ENCODE assay signal across 23 mouse cellular contexts in genomic region chr16:69105331-69105730, GRCm38 (mm10).
DNase-seq lines count a peak whose midpoint lies in the region; ATAC-seq and TF ChIP-seq lines count a peak whose summit lies in the region.
"Had no signal": no experiment of that assay in that cellular context is flagged by ENCODE, and none has a peak within 500 bp of the region (broad histone marks: within the 10 kb centered on the region; RNA-seq: fewer than 3 reads in every experiment).

No protein-coding gene starts in this region.

- H3K27ac ChIP-seq in hindbrain, postnatal 0 days: no peak overlapping the region
- no peak overlapping the region for H3K27ac ChIP-seq in hindbrain, embryonic 12.5 days
- no peak overlapping the region for H3K27ac ChIP-seq in midbrain, postnatal 0 days (ENCODE audit: low read depth, low read length)
- no peak overlapping the region for H3K27ac ChIP-seq in midbrain, embryonic 10.5 days (replicated peaks)
- H3K27ac ChIP-seq: embryonic facial prominence, embryonic 10.5 days; embryonic facial prominence, embryonic 12.5 days; forebrain, embryonic 13.5 days; forebrain, embryonic 15.5 days had no signal

- H3K4me2 ChIP-seq in hindbrain, postnatal 0 days (ENCODE audit: low read depth, low read length): no peak overlapping the region
- no peak overlapping the region for H3K4me2 ChIP-seq in hindbrain, embryonic 12.5 days (replicated peaks)
- no peak overlapping the region for H3K4me2 ChIP-seq in midbrain, postnatal 0 days (ENCODE audit: low read depth, low read length, poor library complexity, severe bottlenecking)
- H3K4me2 ChIP-seq: embryonic facial prominence, embryonic 12.5 days; forebrain, embryonic 13.5 days; forebrain, embryonic 15.5 days had no signal

- H3K9ac ChIP-seq in hindbrain, postnatal 0 days (replicated peaks; ENCODE audit: low read length): no peak overlapping the region
- no peak overlapping the region for H3K9ac ChIP-seq in hindbrain, embryonic 12.5 days
- no peak overlapping the region for H3K9ac ChIP-seq in midbrain, postnatal 0 days (replicated peaks; ENCODE audit: low read length, poor library complexity, severe bottlenecking)
- H3K9ac ChIP-seq: embryonic facial prominence, embryonic 12.5 days; forebrain, embryonic 13.5 days; forebrain, embryonic 15.5 days; forebrain, postnatal 0 days had no signal

- WGBS in hindbrain, postnatal 0 days: 88% methylated on average over 5 of the region's 5 CpGs
- WGBS in hindbrain, embryonic 12.5 days: 92% methylated on average over 5 of the region's 5 CpGs
- WGBS in midbrain, postnatal 0 days: 95% methylated on average over 5 of the region's 5 CpGs
- 92% methylated on average over 5 of the region's 5 CpGs for WGBS in midbrain, embryonic 10.5 days

- H3K4me3 ChIP-seq in hindbrain, postnatal 0 days (ENCODE audit: low read length): no peak overlapping the region
- no peak overlapping the region for H3K4me3 ChIP-seq in hindbrain, embryonic 12.5 days
- H3K4me3 ChIP-seq in midbrain, postnatal 0 days (ENCODE audit: low read depth, low read length): no peak overlapping the region
- H3K4me3 ChIP-seq in midbrain, embryonic 10.5 days: no peak overlapping the region
- H3K4me3 ChIP-seq: embryonic facial prominence, embryonic 10.5 days; embryonic facial prominence, embryonic 12.5 days; forebrain, embryonic 13.5 days; forebrain, embryonic 15.5 days had no signal

- no peak for ATAC-seq in hindbrain, postnatal 0 days
- ATAC-seq in hindbrain, embryonic 12.5 days (ENCODE audit: low FRiP score): no peak
- ATAC-seq in midbrain, postnatal 0 days (ENCODE audit: low FRiP score): no peak
- ATAC-seq: activated CD4-positive, CD25-positive, alpha-beta regulatory T cell, adult 4 months; CD4-positive, CD25-positive, alpha-beta regulatory T cell, adult 4 months; forebrain, embryonic 13.5 days; forebrain, embryonic 15.5 days; forebrain, postnatal 0 days; Patski had no signal

- no peaks in the 10 kb centered on the region for H3K27me3 ChIP-seq in hindbrain, postnatal 0 days (ENCODE audit: insufficient read depth, low read length)
- H3K27me3 ChIP-seq in hindbrain, embryonic 12.5 days: no peaks in the 10 kb centered on the region
- no peaks in the 10 kb centered on the region for H3K27me3 ChIP-seq in midbrain, postnatal 0 days (ENCODE audit: insufficient read depth, low read length)
- no peaks in the 10 kb centered on the region for H3K27me3 ChIP-seq in midbrain, embryonic 10.5 days (ENCODE audit: low read depth, poor library complexity, severe bottlenecking)
- H3K27me3 ChIP-seq: CH12.LX; embryonic facial prominence, embryonic 12.5 days; forebrain, embryonic 13.5 days; forebrain, embryonic 15.5 days; Patski had no signal

- H3K9me3 ChIP-seq in hindbrain, postnatal 0 days (ENCODE audit: low read length): no peaks in the 10 kb centered on the region
- no peaks in the 10 kb centered on the region for H3K9me3 ChIP-seq in hindbrain, embryonic 12.5 days (replicated peaks)
- no peaks in the 10 kb centered on the region for H3K9me3 ChIP-seq in midbrain, postnatal 0 days (ENCODE audit: low read length)
- no peaks in the 10 kb centered on the region for H3K9me3 ChIP-seq in midbrain, embryonic 10.5 days (replicated peaks)
- H3K9me3 ChIP-seq: embryonic facial prominence, embryonic 10.5 days; embryonic facial prominence, embryonic 12.5 days; forebrain, embryonic 13.5 days; forebrain, embryonic 15.5 days; G1E had no signal

- no peak for TF ChIP-seq CTCF in hindbrain, postnatal 0 days (IDR thresholded peaks at IDR 0.05; ENCODE audit: low read depth)
- TF ChIP-seq CTCF in midbrain, postnatal 0 days (IDR thresholded peaks at IDR 0.05): no peak

- peak; percentile 32 to 55 for DNase-seq in cerebellum, postnatal 10 days
- no peak for DNase-seq in cerebellum, postnatal 4 days (ENCODE audit: low spot score in 2 of 2)
- peak; percentile 2 for DNase-seq in hindbrain, postnatal 0 days (ENCODE audit: low spot score)
- DNase-seq in midbrain, postnatal 0 days (ENCODE audit: low spot score): peak; percentile 5
- no peak for DNase-seq in midbrain, embryonic 10.5 days (ENCODE audit: low spot score)
- DNase-seq: adrenal gland, adult 8-10 months; adrenal gland, postnatal 14 days; adrenal gland, postnatal 36 days; B cell, adult 2 months; cerebellum, adult 11-12 months; cerebellum, adult 8-10 months; cerebellum, adult 9-11 months; forebrain, postnatal 0 days had no signal

- no peaks in the 10 kb centered on the region for H3K36me3 ChIP-seq in hindbrain, postnatal 0 days (ENCODE audit: insufficient read depth, low read length)
- no peaks in the 10 kb centered on the region for H3K36me3 ChIP-seq in hindbrain, embryonic 12.5 days
- no peaks in the 10 kb centered on the region for H3K36me3 ChIP-seq in midbrain, postnatal 0 days (ENCODE audit: insufficient read depth, low read length)
- H3K36me3 ChIP-seq in midbrain, embryonic 10.5 days: no peaks in the 10 kb centered on the region
- H3K36me3 ChIP-seq: embryonic facial prominence, embryonic 10.5 days; embryonic facial prominence, embryonic 12.5 days; forebrain, embryonic 15.5 days; G1E had no signal

- no peaks in the 10 kb centered on the region for H3K4me1 ChIP-seq in hindbrain, postnatal 0 days (ENCODE audit: insufficient read depth, low read length)
- H3K4me1 ChIP-seq in hindbrain, embryonic 12.5 days: no peaks in the 10 kb centered on the region
- H3K4me1 ChIP-seq in midbrain, postnatal 0 days (ENCODE audit: insufficient read depth, low read length): no peaks in the 10 kb centered on the region
- H3K4me1 ChIP-seq in midbrain, embryonic 10.5 days: no peaks in the 10 kb centered on the region
- H3K4me1 ChIP-seq: embryonic facial prominence, embryonic 10.5 days; embryonic facial prominence, embryonic 12.5 days; forebrain, embryonic 13.5 days; forebrain, embryonic 15.5 days had no signal

Comparison
In these comparisons a context has a peak if more than half of its experiments do, and no peak if none do; other contexts are left out.
1. DNase-seq: peak in cerebellum, postnatal 10 days (2 of 2), hindbrain, postnatal 0 days (single experiment) and midbrain, postnatal 0 days (single experiment); none in cerebellum, postnatal 4 days (0 of 2) and midbrain, embryonic 10.5 days (single experiment).